Mouse (Mus musculus): Measurements from ENCODE around the gene Gm21789.
"Not testable (repeated sequence)": the region's sequence is repeated elsewhere in the genome, so short reads cannot be mapped to it uniquely, and the experiment has no call there.

DNA sequence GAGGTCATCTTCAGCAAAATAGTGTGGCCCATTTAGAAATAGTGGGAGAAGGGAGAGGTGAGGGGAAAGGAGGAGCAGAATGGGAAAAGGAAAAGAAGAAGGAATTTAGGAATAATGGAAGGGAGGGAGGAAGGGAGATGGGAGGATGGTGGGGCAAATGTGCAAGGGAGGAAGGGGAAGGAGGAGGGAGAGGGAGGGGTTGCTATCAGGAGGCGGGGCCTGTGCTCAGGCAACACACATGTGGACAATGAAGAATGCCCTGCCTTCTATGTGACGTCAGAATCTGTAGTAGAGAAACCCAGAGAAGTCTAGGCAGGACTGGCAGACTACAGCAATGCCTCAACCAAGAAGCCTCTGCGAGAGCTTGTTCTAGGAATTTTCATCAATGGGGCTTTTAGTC lies 32.0 kb downstream of the Gm21789 start, which contains the start of gene Btbd35f5:
- TF ChIP-seq CTCF (conservative IDR thresholded peaks at IDR 0.05; ENCODE audit: insufficient read depth, insufficient read length, low read depth, low read length); POLR2A (IDR thresholded peaks at IDR 0.05; ENCODE audit: low read depth, low read length): not testable (repeated sequence)
